Mouse (Mus musculus) fibroblast of lung, adult 2 months (primary cell): ENCODE data around the gene Hk1.

Experiments used
- DNase-seq: peaks from one replicate; pipeline ENCODE4 v3.0.0-alpha.2; 2011; ENCODE audit warnings: low read depth

Hk1 gene

DNA sequence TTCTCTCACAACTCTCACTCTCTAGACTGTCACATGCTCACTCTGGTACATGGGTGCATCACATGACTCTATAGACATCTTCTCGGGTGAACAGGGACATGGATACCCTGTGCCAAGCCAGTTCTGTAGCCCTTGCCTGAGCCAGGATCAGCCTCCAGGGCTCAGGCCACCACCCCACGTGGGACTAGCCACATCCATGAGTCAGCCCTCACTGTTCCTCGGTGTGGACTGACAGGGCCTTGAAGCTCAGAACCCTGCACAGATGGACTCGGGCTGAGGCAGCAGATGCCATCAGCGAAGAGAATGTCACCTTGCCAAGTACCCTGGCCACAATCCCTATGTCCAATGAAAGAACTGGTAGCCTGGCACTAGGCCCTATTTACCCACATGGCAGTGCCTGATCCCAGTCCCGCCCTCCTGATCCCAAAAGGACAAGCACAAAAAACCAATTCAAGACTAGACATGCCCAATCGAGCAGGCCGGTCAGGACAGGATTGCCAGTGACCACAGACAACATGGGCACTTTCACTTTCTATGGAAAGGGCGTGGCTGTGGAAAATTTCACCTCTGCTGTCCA lies 59.2 kb downstream of the Hk1 start:
- peak; percentile 89 for DNase-seq

DNA sequence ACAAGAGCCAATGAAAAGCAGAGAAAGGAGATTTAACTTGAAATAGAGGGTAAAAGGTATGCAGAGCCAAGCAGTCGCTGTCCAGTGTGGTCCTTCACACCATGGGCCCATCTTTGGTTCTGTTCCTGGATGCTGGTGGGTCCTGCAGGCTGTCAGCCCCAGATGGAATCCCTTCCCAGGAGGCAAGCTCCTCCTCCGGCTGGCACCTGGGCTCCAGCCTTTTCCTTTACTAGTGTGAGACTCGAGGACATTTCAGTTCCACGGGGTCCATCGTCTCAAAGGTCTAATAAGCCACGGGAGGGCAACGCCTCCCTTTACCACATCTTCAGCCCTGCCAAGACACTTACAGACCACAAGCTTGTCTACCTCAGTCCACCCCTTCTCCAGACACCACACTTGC lies 60.6 kb downstream of the Hk1 start:
- no peak for DNase-seq

DNA sequence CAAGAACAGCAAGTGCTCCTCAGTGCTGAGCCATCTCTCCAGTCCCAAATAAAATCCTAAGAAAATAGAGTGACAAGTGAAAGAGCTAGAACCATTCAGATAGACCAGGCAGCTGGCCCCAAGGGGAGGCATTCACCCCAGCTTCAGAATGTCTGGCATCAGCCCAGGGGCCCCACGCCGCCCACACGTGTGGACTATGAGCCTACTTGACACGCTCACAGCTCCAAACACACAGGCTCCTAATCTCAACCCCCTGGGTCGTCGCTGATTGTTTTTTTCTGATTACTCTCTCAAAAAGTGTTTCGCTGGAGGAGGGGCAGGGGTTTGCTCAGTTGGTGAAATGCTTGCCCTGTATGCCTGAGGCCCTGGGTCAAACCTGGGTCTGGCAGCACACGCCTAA lies 63.2 kb downstream of the Hk1 start:
- no peak for DNase-seq

DNA sequence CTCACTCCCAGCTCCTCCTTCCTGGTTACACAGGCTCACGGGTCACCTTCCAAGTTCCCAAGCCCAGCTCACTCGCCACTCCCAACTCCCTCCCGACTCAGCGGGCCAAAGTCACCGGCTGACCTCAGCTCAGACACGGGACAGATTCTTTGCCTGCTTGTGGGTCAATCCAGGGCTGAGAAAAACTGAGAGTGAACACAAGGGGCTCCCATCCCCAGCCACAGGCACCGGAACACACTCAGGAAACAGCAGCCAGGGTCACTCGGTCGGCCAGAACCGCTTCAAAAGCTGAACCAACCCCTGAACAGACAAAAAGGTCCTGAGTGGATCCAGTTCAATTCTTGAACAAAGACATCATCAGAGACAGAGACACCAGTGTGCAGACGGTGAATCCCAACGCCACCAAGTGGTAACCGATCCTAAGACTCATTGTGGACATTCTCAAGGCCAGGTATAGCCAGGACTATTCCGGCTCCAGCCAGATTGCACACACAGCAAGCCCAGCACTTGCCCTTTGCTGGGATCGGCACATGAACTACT lies 65.8 kb downstream of the Hk1 start:
- no peak for DNase-seq

DNA sequence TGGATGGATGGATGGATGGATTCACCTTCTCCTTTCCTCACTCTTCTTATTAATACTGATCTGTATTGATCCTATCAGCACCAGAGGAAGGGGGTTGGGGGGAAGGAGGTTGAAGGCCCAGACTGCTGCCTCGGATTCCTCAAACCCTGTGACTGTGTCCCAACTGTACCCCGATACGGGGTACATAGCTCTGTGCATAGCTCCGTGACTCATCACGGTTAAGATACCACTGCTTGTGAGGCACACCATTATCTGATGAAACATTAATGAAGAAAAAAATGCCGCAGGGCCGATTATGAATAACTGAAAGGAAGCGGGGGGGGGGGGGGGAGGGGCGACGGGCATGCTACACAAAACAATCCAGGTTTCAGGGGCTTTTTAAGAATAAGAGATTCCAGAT lies 66.6 kb downstream of the Hk1 start:
- no peak for DNase-seq

DNA sequence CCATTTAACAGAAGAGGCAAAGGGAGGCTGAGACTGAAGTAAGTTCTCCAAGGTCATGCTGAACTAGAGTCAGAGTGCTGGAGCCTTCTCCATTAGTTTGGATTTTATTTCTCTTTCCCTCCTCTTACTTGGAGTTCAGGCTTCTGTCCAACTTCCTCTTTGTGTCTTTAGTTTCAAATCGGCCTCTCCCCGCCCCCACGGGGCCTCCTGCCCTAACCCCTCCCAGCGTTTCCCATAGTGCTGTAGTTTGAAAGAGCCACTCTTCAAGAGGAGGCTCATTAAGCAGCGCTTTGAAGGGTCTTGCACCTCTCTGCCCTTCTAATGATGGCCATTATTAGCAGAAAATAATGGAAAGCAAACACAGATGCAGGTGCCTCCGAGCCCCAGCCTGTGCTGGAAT lies 68.2 kb downstream of the Hk1 start:
- no peak for DNase-seq

DNA sequence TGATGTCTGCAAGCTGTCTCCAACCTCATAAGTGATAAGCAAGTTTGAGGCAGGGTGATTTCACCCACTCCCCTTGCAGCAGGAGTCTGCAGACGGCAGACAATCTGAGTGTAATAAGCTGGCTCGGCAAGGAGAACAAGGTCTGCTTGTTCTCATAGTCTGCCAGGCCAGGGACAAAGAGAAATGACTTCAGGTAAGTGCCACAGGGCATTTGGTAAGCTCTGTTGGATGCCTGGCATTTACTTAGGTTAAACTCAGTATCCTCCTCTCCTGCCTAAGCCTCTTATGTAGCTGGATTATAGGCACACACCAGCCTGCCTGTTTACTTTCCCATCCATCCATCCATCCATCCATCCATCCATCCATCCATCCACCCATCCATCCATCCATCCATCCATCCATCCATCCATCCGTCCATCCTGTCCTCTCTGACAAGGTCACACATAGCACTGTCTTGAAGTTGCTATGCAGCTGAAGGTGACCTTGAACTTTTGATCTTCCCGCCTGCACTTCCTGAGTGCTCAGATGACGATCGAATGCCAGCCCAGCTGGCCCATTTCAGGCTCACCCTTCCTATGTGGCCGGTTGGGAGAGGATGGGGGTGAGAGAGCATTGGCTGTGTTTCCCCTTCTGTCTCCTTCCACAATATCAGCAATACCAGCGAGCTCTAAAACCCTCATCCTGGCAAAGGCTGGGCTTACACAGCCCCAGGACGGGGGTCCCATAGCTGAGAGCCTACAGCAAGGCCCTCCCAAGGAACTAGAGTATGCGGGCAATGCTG lies 69.3 kb downstream of the Hk1 start:
- no peak for DNase-seq

DNA sequence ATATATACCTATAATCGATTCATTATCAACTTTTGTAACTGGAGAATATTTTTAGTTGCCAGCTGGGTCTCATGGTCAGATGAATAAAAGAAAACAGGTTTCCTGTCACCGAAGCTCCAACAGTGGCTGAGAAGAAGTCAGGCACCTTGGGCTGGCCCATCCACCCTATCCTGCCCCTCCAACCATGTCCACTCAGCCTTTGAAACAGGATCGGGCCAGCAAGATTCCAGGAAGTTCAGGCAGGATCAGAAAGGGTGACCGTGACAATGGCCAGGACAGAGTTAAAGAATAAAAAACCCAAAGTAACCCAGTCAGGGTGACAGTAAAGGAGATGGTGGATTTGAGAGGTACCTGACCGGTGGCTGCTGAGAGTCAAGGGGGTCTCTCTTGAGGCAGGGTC lies 70.1 kb downstream of the Hk1 start:
- no peak for DNase-seq

DNA sequence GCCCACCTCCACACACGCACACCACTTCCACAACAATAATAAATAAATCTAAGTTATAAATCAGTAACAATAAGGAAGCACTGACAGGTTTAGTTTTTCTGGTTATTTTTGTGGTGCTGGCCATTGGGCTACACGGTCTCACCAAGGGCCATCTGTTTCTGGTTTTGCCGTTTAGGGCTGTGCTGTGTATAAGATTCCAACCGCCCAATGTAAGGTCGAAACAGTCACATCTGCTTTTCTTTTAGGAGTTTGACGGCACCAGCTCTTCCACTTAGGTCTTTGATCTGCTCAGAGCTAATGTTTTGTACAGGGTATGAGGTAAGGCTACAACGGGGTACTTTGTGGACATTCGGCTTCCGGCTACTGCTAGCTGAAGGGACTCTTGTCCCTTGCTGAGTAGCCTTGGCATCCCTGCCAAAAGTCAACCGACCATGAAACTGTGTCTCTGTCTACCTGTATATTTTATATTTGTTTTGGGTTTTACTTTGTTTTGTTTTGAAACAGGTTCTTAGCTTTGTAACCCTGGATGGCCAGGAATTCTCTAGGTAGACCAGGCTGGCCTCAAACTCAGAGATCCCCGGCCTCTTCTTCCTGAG lies 70.7 kb downstream of the Hk1 start:
- no peak for DNase-seq

DNA sequence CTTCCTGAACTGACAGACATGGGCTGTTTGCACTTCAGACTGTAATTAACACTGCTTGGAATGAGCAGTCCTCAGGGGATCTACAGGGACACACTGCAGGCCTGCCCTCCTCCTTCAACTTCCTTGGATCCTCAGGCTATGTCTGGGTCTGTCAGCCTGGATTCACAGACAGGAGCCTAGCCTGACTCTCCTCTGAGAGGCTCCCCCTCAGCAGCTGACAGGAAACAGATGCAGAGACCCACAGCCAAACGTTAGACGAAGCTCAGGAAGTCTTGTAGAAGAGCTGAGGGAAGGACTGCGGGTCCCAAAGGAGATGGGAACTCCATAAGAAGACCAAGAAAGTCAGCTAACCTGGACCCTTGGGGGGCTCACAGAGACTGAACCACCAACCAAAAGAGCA lies 73.2 kb downstream of the Hk1 start:
- DNase-seq, result no peak

DNA sequence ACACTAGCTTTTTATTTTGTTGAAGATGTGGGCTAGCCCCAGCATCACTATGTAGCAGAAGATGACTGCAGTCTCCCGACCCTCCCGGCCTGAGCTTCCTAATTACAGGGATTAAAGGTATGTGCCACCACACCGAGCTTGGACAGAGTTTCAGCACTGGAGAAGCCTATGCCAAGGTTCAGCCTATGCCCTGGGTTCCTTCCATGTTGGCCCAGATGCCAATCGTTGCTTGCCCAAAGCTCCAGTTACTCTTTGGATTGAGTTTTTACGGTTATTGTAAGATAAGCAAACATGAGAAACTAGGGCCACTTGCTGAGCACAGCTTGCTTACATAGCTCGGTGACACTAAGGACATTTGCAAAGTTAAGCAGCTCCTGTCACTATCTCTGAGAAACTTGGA lies 74.6 kb downstream of the Hk1 start:
- no peak for DNase-seq

DNA sequence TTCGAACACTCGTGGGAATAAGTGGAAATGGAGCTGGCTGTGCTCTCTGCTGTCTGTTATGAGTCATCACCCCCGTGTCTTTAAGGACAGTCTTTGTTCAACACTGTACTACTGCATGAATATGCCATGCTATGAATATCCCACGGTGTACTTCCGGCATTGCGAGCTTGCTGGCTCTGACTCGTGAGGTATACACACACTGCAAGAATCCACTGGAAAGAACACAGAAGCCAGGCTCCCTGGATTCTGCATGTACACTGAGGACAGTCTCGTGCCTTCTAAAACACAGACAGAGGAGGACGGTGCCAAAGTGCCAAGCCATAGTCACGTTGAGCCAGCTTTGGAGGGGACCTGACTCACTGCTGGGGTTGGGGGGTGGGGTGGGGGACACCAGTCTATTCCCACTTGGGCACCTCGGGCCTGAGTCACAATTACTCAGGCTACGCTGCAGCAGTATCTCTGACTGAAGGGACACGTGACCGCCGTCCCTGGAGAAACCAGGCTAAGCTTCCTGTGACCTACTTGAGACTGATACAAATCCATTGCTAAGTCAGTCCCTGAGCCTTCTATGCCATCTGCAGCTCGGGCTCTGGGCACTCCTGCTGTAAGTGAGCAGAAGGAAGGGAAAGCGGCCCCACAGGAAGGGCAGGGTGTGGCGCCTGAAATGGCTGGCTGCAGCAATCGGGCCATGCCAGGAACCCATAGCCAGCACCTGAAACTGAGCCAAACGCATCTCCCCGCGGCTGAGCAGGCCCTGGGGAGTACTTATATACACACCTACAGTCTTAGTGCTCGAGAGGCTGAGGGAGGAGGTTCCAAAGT lies 79.5 kb downstream of the Hk1 start:
- peak; percentile 81 for DNase-seq

DNA sequence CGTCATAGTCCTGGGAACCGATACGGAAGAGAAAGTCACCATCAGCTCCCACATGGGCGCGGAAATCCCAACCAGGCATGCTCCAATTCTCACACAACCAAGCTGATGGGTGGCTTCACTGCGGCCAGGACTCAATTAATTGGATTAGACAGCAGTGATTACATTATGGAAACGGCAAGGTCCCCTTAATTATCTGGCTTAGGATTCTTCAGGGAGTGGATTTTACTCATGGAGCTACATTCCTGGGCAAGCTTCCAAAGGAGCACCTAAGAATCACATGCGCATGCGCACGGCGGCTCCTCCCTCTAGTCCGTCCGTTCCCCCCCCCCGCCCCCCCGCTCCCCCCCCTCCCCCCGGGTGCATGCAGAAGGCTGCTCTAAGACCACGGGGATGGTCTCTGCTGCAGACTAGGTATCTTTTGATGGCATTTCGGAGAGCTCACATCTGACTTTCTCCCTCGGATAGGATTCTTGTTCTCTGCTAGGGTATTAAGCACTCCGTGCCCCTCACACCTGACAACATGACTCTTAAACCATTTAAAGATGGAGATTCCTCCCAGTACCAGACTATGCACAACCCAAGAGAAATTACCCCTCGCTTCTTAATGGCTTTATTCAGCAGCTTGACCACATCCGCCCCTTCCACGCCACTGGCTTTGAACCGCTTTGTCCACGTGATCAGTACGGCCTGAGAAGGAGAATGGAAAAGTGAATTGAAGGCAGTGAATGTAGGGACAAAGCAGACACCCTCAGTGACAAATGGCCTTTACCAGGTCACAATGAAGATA lies 83.4 kb downstream of the Hk1 start:
- DNase-seq, result no peak

DNA sequence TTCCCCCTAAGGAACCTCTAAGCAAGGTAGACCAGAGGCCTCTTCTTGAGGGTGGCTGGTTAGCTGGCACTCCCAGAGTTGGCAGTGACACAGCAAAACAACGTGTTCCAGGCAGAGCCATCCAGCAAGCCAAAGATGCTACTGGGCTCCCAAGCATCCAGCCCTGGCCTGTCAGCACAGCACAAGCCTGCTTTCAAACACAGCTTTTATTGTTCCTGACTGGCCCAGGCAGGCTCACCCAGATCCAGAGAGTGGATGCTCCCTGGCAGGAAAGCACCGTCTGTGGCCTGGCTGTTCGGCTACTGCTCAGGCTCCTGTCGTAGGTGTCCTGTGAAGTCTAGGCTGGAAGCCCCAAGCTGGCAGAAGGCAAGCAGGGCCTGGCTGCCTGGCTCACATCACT lies 85.6 kb downstream of the Hk1 start:
- no peak for DNase-seq

DNA sequence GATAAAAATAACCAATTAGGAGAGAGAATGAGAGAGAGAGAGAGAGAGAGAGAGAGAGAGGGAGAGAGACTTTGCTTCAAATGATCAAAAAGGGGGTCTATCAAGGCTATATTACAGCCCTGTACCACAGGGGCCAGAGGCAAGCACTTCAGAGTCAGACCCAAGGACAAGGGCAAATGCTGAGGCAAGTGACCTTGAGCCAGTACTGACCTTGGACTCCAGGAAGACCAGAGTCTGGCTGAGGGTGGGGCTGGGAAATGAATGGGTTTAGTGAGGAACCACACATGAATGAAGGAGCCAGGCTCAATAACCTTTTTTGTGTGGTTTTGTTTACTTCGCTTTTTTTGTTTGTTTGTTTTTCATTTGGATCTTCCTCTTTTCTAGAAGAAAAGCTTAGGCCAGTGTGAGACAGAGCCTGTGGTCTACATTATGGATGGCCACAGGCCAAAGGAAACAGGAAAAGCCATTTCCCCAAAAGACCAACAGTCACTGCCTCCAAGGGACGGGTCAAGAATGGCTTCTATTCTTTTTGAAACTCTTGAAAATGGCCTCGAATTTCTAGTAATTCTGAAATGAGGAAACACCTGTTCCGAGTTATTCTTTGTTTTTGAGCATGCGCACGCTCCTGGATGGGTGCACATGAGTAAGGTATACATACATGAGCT lies 92.1 kb downstream of the Hk1 start:
- no peak for DNase-seq

DNA sequence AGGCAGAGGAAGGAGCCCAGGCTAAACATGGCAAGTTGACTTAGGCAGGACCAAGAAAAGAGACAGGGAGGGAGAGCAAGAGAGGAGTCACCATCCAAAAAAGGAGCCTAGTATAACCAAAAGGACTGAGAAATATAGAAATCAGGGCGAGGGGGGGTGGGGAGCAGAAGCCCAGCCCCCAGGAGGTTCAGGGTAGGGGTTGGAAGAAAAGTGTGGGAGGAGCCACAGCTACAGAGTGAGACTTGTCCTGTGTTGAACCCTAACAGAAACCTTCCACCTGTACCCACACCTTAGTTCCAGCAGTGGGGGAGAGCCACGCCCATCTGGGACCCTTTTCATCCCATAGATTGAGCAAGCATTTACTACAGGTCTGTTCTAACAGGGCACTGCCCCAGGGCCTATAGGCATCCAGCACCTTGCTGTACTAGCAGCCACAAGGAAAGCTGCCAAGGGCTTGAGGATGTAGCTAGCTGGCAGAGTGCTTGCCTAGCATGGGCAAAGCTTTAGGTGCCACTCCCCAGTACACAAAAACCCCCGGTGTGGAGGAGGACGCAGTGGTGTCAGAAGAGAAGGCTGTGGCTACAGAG lies 96.4 kb downstream of the Hk1 start:
- DNase-seq, result no peak

DNA sequence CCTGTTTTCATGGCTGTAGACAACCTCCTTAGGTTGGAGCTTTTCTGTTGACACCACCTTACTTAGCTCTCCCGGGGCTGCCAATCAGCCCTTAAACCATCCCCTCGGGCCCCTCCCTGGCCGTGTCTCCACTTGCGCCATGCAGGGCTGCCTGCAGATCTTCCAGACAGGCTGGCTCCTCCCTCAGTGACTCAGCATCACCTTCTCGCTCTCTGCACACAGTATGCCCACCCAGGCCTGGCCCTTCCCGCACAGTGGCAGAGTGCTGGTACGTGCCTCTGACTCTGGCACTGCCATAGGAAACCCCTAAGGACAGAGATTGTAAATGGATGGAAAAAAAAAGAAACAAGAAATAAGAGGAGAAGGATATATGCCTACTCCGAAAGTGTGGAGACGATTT lies 96.9 kb downstream of the Hk1 start:
- DNase-seq, result no peak

DNA sequence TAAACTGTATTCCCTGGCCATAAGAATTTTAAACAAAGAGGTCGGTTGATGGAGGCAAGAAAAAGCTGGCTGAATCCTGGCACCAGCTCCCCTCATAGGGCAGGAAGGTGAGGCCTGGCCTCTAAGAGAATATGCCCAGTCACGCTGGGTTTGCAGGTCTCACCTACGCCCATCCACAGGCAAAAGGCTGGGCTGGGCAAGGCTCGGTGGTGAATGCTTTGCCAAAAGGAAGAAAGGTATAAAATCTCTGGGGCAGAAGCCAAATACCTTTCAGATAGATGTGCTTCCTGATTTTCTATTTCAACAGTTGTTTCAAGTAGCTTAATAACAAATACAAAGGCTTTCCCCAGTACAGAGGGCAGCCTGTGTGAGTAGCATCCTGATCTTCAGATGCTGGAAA lies 100.0 kb downstream of the Hk1 start:
- DNase-seq, result no peak

DNA sequence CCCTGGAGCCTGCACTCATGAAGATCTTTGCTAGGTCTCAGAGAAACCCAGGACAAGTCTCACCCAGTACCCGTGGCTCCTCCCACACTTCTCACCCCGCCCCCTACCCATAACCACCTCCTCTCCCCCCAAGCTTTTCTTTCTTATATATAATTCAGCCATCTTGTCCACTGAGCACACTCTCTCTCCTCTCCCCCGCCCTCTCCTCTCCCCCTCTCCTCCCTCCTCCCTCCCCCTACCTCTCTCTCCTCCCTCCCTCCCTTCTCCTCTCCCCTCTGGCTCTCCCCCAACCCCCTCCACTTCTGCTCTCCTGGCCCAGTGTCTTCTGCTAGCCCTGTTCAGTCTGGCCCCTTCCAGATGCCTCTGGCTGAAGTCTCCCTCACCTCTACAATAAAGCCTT lies 100.6 kb downstream of the Hk1 start:
- DNase-seq, result no peak

DNA sequence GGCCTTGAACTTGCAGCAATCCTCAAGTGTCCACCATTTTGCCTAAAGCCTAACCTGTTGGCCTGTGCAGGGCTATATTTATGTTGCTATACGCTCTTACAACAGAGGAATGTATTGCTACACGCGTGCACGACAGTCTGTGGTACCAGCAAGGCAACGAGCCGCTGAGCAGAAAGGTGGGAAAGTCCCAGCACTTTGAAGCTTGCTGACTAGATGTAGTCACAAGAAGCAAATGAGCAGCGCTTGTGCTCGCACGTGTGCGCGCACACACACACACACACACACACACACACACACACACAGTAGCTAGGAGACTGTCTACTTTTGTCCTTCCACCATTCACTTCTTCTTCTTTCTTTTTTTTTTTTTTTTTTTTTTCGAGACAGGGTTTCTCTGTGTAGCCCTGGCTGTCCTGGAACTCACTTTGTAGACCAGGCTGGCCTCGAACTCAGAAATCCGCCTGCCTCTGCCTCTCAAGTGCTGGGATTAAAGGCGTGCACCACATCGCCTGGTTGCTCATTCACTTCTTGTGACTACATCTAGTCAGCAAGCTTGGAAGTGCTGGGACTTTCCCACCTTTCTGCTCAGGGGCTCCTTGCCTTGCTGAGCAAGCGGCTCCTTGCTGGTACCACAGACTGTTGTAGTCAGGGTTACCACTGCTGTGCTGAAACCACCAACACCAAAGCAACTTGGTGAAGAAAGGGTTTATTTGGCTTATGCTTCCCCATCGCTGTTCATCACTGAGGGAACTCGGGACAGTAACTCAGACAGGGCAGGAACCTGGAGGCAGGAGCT lies 102.0 kb downstream of the Hk1 start:
- DNase-seq, result no peak
